Mouse (Mus musculus) frontal cortex, adult (tissue): ENCODE measurements around the gene Nfic.

Experiments used
- ATAC-seq: cut with Nextera tagmentation; 2 replicates; pipeline ENCODE4 v1.9.2; 2017; ENCODE audit warnings: mild to moderate bottlenecking, moderate library complexity, mixed read lengths; ENCODE audit not compliant: low TSS enrichment

Nfic gene

GRCm38 (mm10) chr10:81385603-81386306 is 69.7 kb downstream of the Nfic start:
- ATAC-seq, result no peak

GRCm38 (mm10) chr10:81384605-81384982 is 70.8 kb downstream of the Nfic start:
- 0 out of 2 replicates have a peak, but pooled peaks have one; percentile 0 for ATAC-seq

- ATAC-seq, result peak; percentile 96
Observed at GRCm38 (mm10) chr10:81383802-81384604, 71.4 kb downstream of the Nfic start, which contains the start of the genes Dohh and Gm48551. Gene Dohh (plus strand): TSS chr10:81384428. Gene Gm48551 (plus strand): TSS chr10:81384466.

GRCm38 (mm10) chr10:81382039-81382438 is 73.4 kb downstream of the Nfic start:
- no peak for ATAC-seq

- no peak for ATAC-seq
Observed at GRCm38 (mm10) chr10:81379809-81380378, 75.5 kb downstream of the Nfic start.

GRCm38 (mm10) chr10:81379183-81379553 is 76.3 kb downstream of the Nfic start:
- no peak for ATAC-seq

GRCm38 (mm10) chr10:81378553-81379182 is 76.8 kb downstream of the Nfic start:
- ATAC-seq, result peak; percentile 91

- ATAC-seq, result 0 out of 2 replicates have a peak, but pooled peaks have one; percentile 15
Observed at GRCm38 (mm10) chr10:81377793-81378552, 77.5 kb downstream of the Nfic start, which contains the start of gene Fzr1. Gene Fzr1 (minus strand): TSS chr10:81378516.

GRCm38 (mm10) chr10:81377362-81377664 is 78.1 kb downstream of the Nfic start:
- no peak for ATAC-seq

- ATAC-seq, result no peak
Observed at GRCm38 (mm10) chr10:81376561-81377361, 78.7 kb downstream of the Nfic start.

- no peak for ATAC-seq
Observed at GRCm38 (mm10) chr10:81375322-81375721, 80.1 kb downstream of the Nfic start.

GRCm38 (mm10) chr10:81367207-81367495 is 88.3 kb downstream of the Nfic start:
- no peak for ATAC-seq

- ATAC-seq, result no peak
Observed at GRCm38 (mm10) chr10:81366477-81367206, 88.8 kb downstream of the Nfic start.

- ATAC-seq, result 0 out of 2 replicates have a peak, but pooled peaks have one; percentile 7
Observed at GRCm38 (mm10) chr10:81365672-81366476, 89.6 kb downstream of the Nfic start, which contains the start of gene 4930404N11Rik. Gene 4930404N11Rik (minus strand): TSS chr10:81365816.

- peak; percentile 56 for ATAC-seq
Observed at GRCm38 (mm10) chr10:81365073-81365472, 90.4 kb downstream of the Nfic start.

GRCm38 (mm10) chr10:81364666-81365065 is 90.8 kb downstream of the Nfic start:
- no peak; the same call in 1 of the 2 replicates for ATAC-seq

GRCm38 (mm10) chr10:81363436-81364346 is 91.7 kb downstream of the Nfic start:
- 0 out of 2 replicates have a peak, but pooled peaks have one; percentile 14 for ATAC-seq
